Mouse (Mus musculus) forebrain, embryonic 14.5 days (tissue): ENCODE measurements around the gene Gabarap. TPM values are rescaled to one million over a fixed set of nuclear protein-coding genes. Genes with fewer than 3 reads are reported as not detected.
A peak's percentile ranks its signal among the peaks of the same experiment; 100 is the strongest.

Source experiments
- ATAC-seq: fragments of 200-750 bp; cut with Nextera tagmentation; 2 replicates; pipeline ENCODE4 v1.8.0; 2017; ENCODE audit warnings: mild to moderate bottlenecking, moderate library complexity
- DNase-seq: peaks from one replicate; pipeline ENCODE4 v3.0.0-alpha.2; 2015; ENCODE audit warnings: low spot score
- H3K27ac ChIP-seq: fragments of 300-500 bp; sonication (generic); 2 replicates; pipeline ENCODE4 v1.5.1; 2014; ENCODE audit warnings: low read depth, mild to moderate bottlenecking, control low read depth, low read length, moderate library complexity
- H3K27me3 ChIP-seq: fragments of 300-500 bp; sonication (generic); replicated peaks from 2 replicates; pipeline ENCODE4 v1.6.1; 2014; ENCODE audit warnings: low read length, control low read depth, mixed read lengths; ENCODE audit not compliant: control insufficient read depth, insufficient read depth
- H3K36me3 ChIP-seq: fragments of 300-500 bp; sonication (generic); 2 replicates; pipeline ENCODE4 v1.6.1; 2014; ENCODE audit warnings: low read length, control low read depth; ENCODE audit not compliant: control insufficient read depth, insufficient read depth
- H3K4me1 ChIP-seq: fragments of 300-500 bp; sonication (generic); 2 replicates; pipeline ENCODE4 v1.6.1; 2014; ENCODE audit warnings: antibody characterized with exemption, low read length, control low read depth; ENCODE audit not compliant: control insufficient read depth, insufficient read depth
- H3K4me2 ChIP-seq: fragments of 300-500 bp; sonication (generic); 2 replicates; pipeline ENCODE4 v1.6.1; 2014; ENCODE audit warnings: mild to moderate bottlenecking, control low read depth, low read length
- H3K4me3 ChIP-seq: fragments of 300-500 bp; sonication (generic); 2 replicates; pipeline ENCODE4 v1.5.1; 2014; ENCODE audit warnings: low read depth, low read length, control low read depth
- H3K9ac ChIP-seq: fragments of 300-500 bp; sonication (generic); 2 replicates; pipeline ENCODE4 v1.6.1; 2014; ENCODE audit warnings: mild to moderate bottlenecking, low read length, control low read depth, moderate library complexity
- H3K9me3 ChIP-seq: fragments of 300-500 bp; sonication (generic); replicated peaks from 2 replicates; pipeline ENCODE4 v1.6.1; 2016; ENCODE audit warnings: low read length, control low read depth, mixed read lengths; ENCODE audit not compliant: control insufficient read depth
- WGBS: fragments of 180-500 bp; shearing (Covaris S2); extraction: QIAGEN DNeasy Blood & Tissue Kit; methylation state at CpG from one replicate; pipeline ENCODE4 v1.1.7; 2014; 5-methylcytosine and 5-hydroxymethylcytosine counted together
- polyA plus RNA-seq: library from polyadenylated mRNA; unstranded; fragments of >200 nt; fragmentation: Nextera tagmentation; extraction: Ambion mirVana; gene quantifications from 2 replicates; pipeline ENCODE4 v1.2.1, GENCODE M21; 2014

Gabarap gene
- polyA plus RNA-seq = 701 and 779 TPM in 2 replicates

GRCm38 (mm10) chr11:69990850-69991691 lies at the start of gene Gabarap:
Gene Gabarap, plus strand, starts transcription at chr11:69991143.
- 1% methylated on average over 40 of the region's 40 CpGs for WGBS
- H3K4me2 ChIP-seq = peak within 1 kb of the TSS; percentile 50
- DNase-seq (peak; percentile 98), ATAC-seq (peak; percentile 72)
- H3K36me3 ChIP-seq = peaks cover 60% of the 10 kb centered on the region
- H3K9ac ChIP-seq = peak within 1 kb of the TSS; percentile 92
- no peaks in the 10 kb centered on the region for H3K27me3 ChIP-seq
- H3K4me1 ChIP-seq = peaks cover 11% of the 10 kb centered on the region
- H3K27ac ChIP-seq = peak within 1 kb of the TSS; percentile 85
- peak within 1 kb of the TSS; percentile 77 for H3K4me3 ChIP-seq
- no peaks in the 10 kb centered on the region for H3K9me3 ChIP-seq

GRCm38 (mm10) chr11:69945216-69945615 lies 45.7 kb upstream of the Gabarap start:
- H3K27me3 ChIP-seq = no peaks in the 10 kb centered on the region
- H3K4me2 ChIP-seq = no peak overlapping the region
- H3K4me3 ChIP-seq = no peak overlapping the region
- H3K36me3 ChIP-seq = peaks cover 11% of the 10 kb centered on the region
- peaks cover 10% of the 10 kb centered on the region for H3K4me1 ChIP-seq
- no peak for ATAC-seq
- WGBS = 86% methylated on average over 13 of the region's 13 CpGs
- no peak overlapping the region for H3K9ac ChIP-seq
- H3K27ac ChIP-seq = no peak overlapping the region
- no peaks in the 10 kb centered on the region for H3K9me3 ChIP-seq
- no peak for DNase-seq

- WGBS = 91% methylated on average over 18 of the region's 18 CpGs
- H3K9ac ChIP-seq = no peak overlapping the region
- ATAC-seq (no peak), DNase-seq (no peak)
- H3K4me1 ChIP-seq = peaks cover 10% of the 10 kb centered on the region
- peak overlapping the region; percentile 59; the same call in 1 of the 2 replicates for H3K4me2 ChIP-seq
- H3K9me3 ChIP-seq = no peaks in the 10 kb centered on the region
- no peak overlapping the region for H3K27ac ChIP-seq
- peaks cover 11% of the 10 kb centered on the region for H3K36me3 ChIP-seq
- no peaks in the 10 kb centered on the region for H3K27me3 ChIP-seq
- no peak overlapping the region for H3K4me3 ChIP-seq
Observed at GRCm38 (mm10) chr11:69945997-69946891, 44.7 kb upstream of the Gabarap start.

- peaks cover 10% of the 10 kb centered on the region for H3K4me1 ChIP-seq
- no peaks in the 10 kb centered on the region for H3K9me3 ChIP-seq
- H3K4me2 ChIP-seq = peak overlapping the region; percentile 59
- H3K9ac ChIP-seq = peak overlapping the region; percentile 59
- WGBS = under 1% methylated on average over 29 of the region's 29 CpGs
- H3K27me3 ChIP-seq = no peaks in the 10 kb centered on the region
- peak overlapping the region; percentile 39; the same call in 1 of the 2 replicates for H3K27ac ChIP-seq
- ATAC-seq (peak; percentile 38), DNase-seq (peak; percentile 53)
- peak overlapping the region; percentile 43 for H3K4me3 ChIP-seq
- peaks cover 11% of the 10 kb centered on the region for H3K36me3 ChIP-seq
Observed at GRCm38 (mm10) chr11:69947337-69948065, 43.4 kb upstream of the Gabarap start.

GRCm38 (mm10) chr11:69948066-69948762 lies 42.7 kb upstream of the Gabarap start, which contains the start of gene Slc2a4:
Gene Slc2a4, minus strand, starts transcription at chr11:69948188.
- Histone ChIP-seq H3K27ac (peak within 1 kb of the TSS; percentile 80), H3K9me3 (no peaks in the 10 kb centered on the region), H3K4me1 (peaks cover 10% of the 10 kb centered on the region), H3K36me3 (peaks cover 9% of the 10 kb centered on the region), H3K27me3 (no peaks in the 10 kb centered on the region), H3K4me3 (peak within 1 kb of the TSS; percentile 43), H3K9ac (peak within 1 kb of the TSS; percentile 59), H3K4me2 (peak within 1 kb of the TSS; percentile 59)
- WGBS = under 1% methylated on average over 33 of the region's 34 CpGs
- DNase-seq = peak; percentile 96
- ATAC-seq = peak; percentile 96

GRCm38 (mm10) chr11:69948763-69949150 lies 42.2 kb upstream of the Gabarap start:
- Histone ChIP-seq H3K9me3 (no peaks in the 10 kb centered on the region), H3K36me3 (peaks cover 8% of the 10 kb centered on the region), H3K9ac (peak overlapping the region; percentile 59), H3K4me3 (peak overlapping the region; percentile 43), H3K4me2 (peak overlapping the region; percentile 59), H3K27ac (peak overlapping the region; percentile 80), H3K27me3 (no peaks in the 10 kb centered on the region), H3K4me1 (peaks cover 10% of the 10 kb centered on the region)
- DNase-seq = peak; percentile 90
- ATAC-seq = peak; percentile 63
- WGBS = 0% methylated on average over 14 of the region's 14 CpGs

GRCm38 (mm10) chr11:69950807-69951459 lies 40.0 kb upstream of the Gabarap start:
- H3K4me1 ChIP-seq = peaks cover 10% of the 10 kb centered on the region
- ATAC-seq = no peak
- H3K4me2 ChIP-seq = no peak overlapping the region
- no peak overlapping the region for H3K4me3 ChIP-seq
- no peaks in the 10 kb centered on the region for H3K9me3 ChIP-seq
- DNase-seq = no peak
- no peaks in the 10 kb centered on the region for H3K36me3 ChIP-seq
- H3K27ac ChIP-seq = no peak overlapping the region
- 39% methylated on average over 4 of the region's 4 CpGs for WGBS
- no peaks in the 10 kb centered on the region for H3K27me3 ChIP-seq
- no peak overlapping the region for H3K9ac ChIP-seq
